ENCODE assay signal across 28 mouse cellular contexts in the genomic region with DNA sequence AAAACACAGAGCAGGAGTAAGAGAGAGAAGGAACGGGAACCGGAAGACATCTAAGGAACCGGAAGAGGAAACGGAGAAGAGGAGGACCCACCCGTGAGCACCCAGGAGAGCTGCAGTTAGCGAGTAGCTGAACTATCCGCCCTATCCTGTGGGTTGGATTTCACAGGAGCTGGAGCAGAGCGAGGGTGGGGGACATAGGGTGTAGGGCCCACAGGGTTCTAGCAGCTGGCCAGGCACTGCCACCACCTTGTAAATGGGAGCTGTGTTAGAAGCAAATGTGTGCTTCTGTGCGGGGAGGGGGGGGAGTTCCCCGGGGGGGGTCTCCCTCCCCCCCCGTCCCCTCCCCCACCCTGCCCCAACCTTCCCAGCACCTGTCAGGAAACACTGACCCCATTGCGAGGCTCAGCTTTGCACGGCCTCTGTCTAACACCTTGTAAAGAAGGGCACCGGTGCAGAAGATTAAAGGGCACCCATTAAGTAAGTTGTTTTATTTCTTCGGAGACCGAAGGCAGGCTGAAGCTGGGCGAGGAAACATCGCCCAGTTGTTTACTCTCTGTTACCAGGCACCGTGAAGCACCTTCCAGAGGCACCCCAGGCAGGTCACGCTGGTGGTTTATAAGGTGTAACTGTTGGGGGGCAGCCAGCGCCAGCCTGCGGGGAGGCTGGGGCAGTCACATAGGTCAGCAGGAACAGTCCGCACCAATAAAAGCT. TPM values are rescaled to one million over a fixed set of nuclear protein-coding genes. Genes with fewer than 3 reads are reported as not detected.
A peak's percentile ranks its signal among the peaks of the same experiment; 100 is the strongest.
DNase-seq lines count a peak whose midpoint lies in the region; ATAC-seq and TF ChIP-seq lines count a peak whose summit lies in the region.
"Had no signal": no experiment of that assay in that cellular context is flagged by ENCODE, and none has a peak within 500 bp of the region (broad histone marks: within the 10 kb centered on the region; RNA-seq: fewer than 3 reads in every experiment).

No protein-coding gene starts in this region.

- no peak for TF ChIP-seq CTCF in kidney, adult 2 months (conservative IDR thresholded peaks at IDR 0.05; ENCODE audit: insufficient read depth, insufficient read length, low read depth, low read length)
- no peak for TF ChIP-seq CTCF in stomach, postnatal 0 days (IDR thresholded peaks at IDR 0.05; ENCODE audit: low read depth)

- peaks cover 20% of the 10 kb centered on the region for H3K4me1 ChIP-seq in kidney, embryonic 16.5 days (ENCODE audit: insufficient read depth, low read length)
- no peaks in the 10 kb centered on the region for H3K4me1 ChIP-seq in kidney, adult 2 months (ENCODE audit: control insufficient read depth, insufficient read depth, low read length)
- H3K4me1 ChIP-seq in stomach, embryonic 14.5 days (ENCODE audit: control insufficient read depth, insufficient read depth, low read length): peaks cover 9% of the 10 kb centered on the region; the same call in 1 of the 2 replicates
- H3K4me1 ChIP-seq in stomach, postnatal 0 days (replicated peaks; ENCODE audit: control insufficient read depth, insufficient read depth): 0 out of 2 replicates have a peak, but pooled peaks cover 3% of the 10 kb centered on the region
- H3K4me1 ChIP-seq in limb, embryonic 11.5 days (ENCODE audit: control insufficient read depth, insufficient read depth, low read length): peaks cover 15% of the 10 kb centered on the region; the same call in 1 of the 2 replicates
- H3K4me1 ChIP-seq: liver, embryonic 15.5 days; megakaryocyte, embryonic 14.5 days had no signal

- DNase-seq in kidney, adult 2 months: no peak
- no peak for DNase-seq in stomach, postnatal 0 days (ENCODE audit: low spot score)
- DNase-seq in limb, embryonic 11.5 days (ENCODE audit: low spot score): peak; percentile 51
- no peak for DNase-seq in gastrocnemius, postnatal 14 days
- no peak for DNase-seq in spleen, adult 12 weeks (ENCODE audit: low spot score)
- DNase-seq: adrenal gland, postnatal 36 days; cerebellum, adult 9-10 months; gastrocnemius, postnatal 25 days; heart, adult 18-20 months; heart, postnatal 14 days; kidney, adult 8-10 months; left cerebral cortex, postnatal 4 days; retina, postnatal 1 day had no signal

- H3K27me3 ChIP-seq in kidney, embryonic 16.5 days (ENCODE audit: insufficient read depth, low read length): no peaks in the 10 kb centered on the region
- H3K27me3 ChIP-seq in kidney, adult 2 months (replicated peaks; ENCODE audit: control insufficient read depth, insufficient read depth, low read length): no peaks in the 10 kb centered on the region
- no peaks in the 10 kb centered on the region for H3K27me3 ChIP-seq in stomach, embryonic 14.5 days (ENCODE audit: control insufficient read depth, insufficient read depth, low read length)
- no peaks in the 10 kb centered on the region for H3K27me3 ChIP-seq in stomach, postnatal 0 days (ENCODE audit: control insufficient read depth, insufficient read depth, low read length)
- H3K27me3 ChIP-seq in limb, embryonic 11.5 days (ENCODE audit: control insufficient read depth, insufficient read depth, low read length): no peaks in the 10 kb centered on the region
- H3K27me3 ChIP-seq: forebrain, embryonic 15.5 days; liver, embryonic 15.5 days had no signal

- no peak for TF ChIP-seq POLR2A in kidney, adult 2 months (IDR thresholded peaks at IDR 0.05; ENCODE audit: low read depth, low read length)

- intact Hi-C loops in gastrocnemius, postnatal 14 days (cut with DNase I; ENCODE audit: low total_unique reads): no loop called here

- peak; percentile 54; the same call in 1 of the 2 replicates for ATAC-seq in kidney, embryonic 16.5 days (ENCODE audit: low FRiP score, low TSS enrichment)
- ATAC-seq in stomach, embryonic 14.5 days (ENCODE audit: insufficient number of reproducible peaks, insufficient read depth, low FRiP score, low read depth): 0 out of 2 replicates have a peak, but pooled peaks have one; percentile 46
- ATAC-seq in stomach, postnatal 0 days (ENCODE audit: low FRiP score, low TSS enrichment): no peak
- ATAC-seq in limb, embryonic 11.5 days (ENCODE audit: insufficient number of reproducible peaks, low FRiP score, low TSS enrichment, low read depth): peak; percentile 60
- ATAC-seq: forebrain, embryonic 15.5 days; midbrain, embryonic 13.5 days had no signal

- 0 out of 2 replicates have a peak overlapping the region, but pooled peaks have one; percentile 39 for H3K9ac ChIP-seq in kidney, embryonic 16.5 days (replicated peaks; ENCODE audit: low read length)
- H3K9ac ChIP-seq in stomach, embryonic 14.5 days (replicated peaks; ENCODE audit: low read depth, low read length): no peak overlapping the region
- no peak overlapping the region for H3K9ac ChIP-seq in stomach, postnatal 0 days (ENCODE audit: low read length)
- H3K9ac ChIP-seq in limb, embryonic 11.5 days (ENCODE audit: low read length): no peak overlapping the region
- H3K9ac ChIP-seq: forebrain, embryonic 15.5 days; heart, embryonic 13.5 days; hindbrain, embryonic 12.5 days; liver, embryonic 15.5 days; midbrain, embryonic 13.5 days had no signal

- H3K4me3 ChIP-seq in kidney, embryonic 16.5 days (ENCODE audit: low read length): no peak overlapping the region
- H3K4me3 ChIP-seq in kidney, adult 2 months (ENCODE audit: insufficient read depth, low read depth, low read length): no peak overlapping the region
- H3K4me3 ChIP-seq in stomach, embryonic 14.5 days (ENCODE audit: low read depth, low read length): no peak overlapping the region
- no peak overlapping the region for H3K4me3 ChIP-seq in stomach, postnatal 0 days (ENCODE audit: low read depth, low read length)
- H3K4me3 ChIP-seq in limb, embryonic 11.5 days (ENCODE audit: low read depth, low read length): no peak overlapping the region
- H3K4me3 ChIP-seq: forebrain, embryonic 15.5 days; heart, embryonic 13.5 days; hindbrain, embryonic 12.5 days; liver, embryonic 15.5 days; megakaryocyte, embryonic 14.5 days; midbrain, embryonic 13.5 days had no signal

- no peak overlapping the region for H3K27ac ChIP-seq in kidney, embryonic 16.5 days (ENCODE audit: low read length)
- H3K27ac ChIP-seq in kidney, adult 2 months (ENCODE audit: insufficient read depth, low read depth, low read length): no peak overlapping the region
- H3K27ac ChIP-seq in stomach, embryonic 14.5 days (ENCODE audit: low read length): no peak overlapping the region
- H3K27ac ChIP-seq in stomach, postnatal 0 days (replicated peaks): no peak overlapping the region
- no peak overlapping the region for H3K27ac ChIP-seq in limb, embryonic 11.5 days (replicated peaks; ENCODE audit: low read depth, low read length)
- H3K27ac ChIP-seq: forebrain, embryonic 15.5 days; heart, embryonic 13.5 days; hindbrain, embryonic 12.5 days; liver, embryonic 15.5 days; midbrain, embryonic 13.5 days had no signal

- 24% methylated on average over 22 of the region's 23 CpGs for WGBS in kidney, embryonic 16.5 days
- WGBS in kidney, adult 2 months: 31% methylated on average over 23 of the region's 23 CpGs
- WGBS in stomach, embryonic 14.5 days: 52% methylated on average over 20 of the region's 23 CpGs
- WGBS in stomach, postnatal 0 days: 50% methylated on average over 23 of the region's 23 CpGs
- 32% methylated on average over 23 of the region's 23 CpGs for WGBS in limb, embryonic 11.5 days

- H3K36me3 ChIP-seq in kidney, embryonic 16.5 days (ENCODE audit: insufficient read depth, low read length): no peaks in the 10 kb centered on the region
- H3K36me3 ChIP-seq in kidney, adult 2 months (ENCODE audit: control insufficient read depth, insufficient read depth, low read length): no peaks in the 10 kb centered on the region
- no peaks in the 10 kb centered on the region for H3K36me3 ChIP-seq in stomach, embryonic 14.5 days (ENCODE audit: control insufficient read depth, insufficient read depth, low read length)
- no peaks in the 10 kb centered on the region for H3K36me3 ChIP-seq in stomach, postnatal 0 days (ENCODE audit: control insufficient read depth, insufficient read depth, low read length)
- H3K36me3 ChIP-seq in limb, embryonic 11.5 days (ENCODE audit: control insufficient read depth, insufficient read depth, low read length): no peaks in the 10 kb centered on the region
- H3K36me3 ChIP-seq: forebrain, embryonic 15.5 days; heart, embryonic 13.5 days; hindbrain, embryonic 12.5 days; liver, embryonic 15.5 days; midbrain, embryonic 13.5 days had no signal

- peak overlapping the region; percentile 32; the same call in 1 of the 2 replicates for H3K4me2 ChIP-seq in kidney, embryonic 16.5 days (replicated peaks; ENCODE audit: low read depth, low read length)
- H3K4me2 ChIP-seq in stomach, embryonic 14.5 days (replicated peaks; ENCODE audit: low read depth, low read length): no peak overlapping the region
- no peak overlapping the region for H3K4me2 ChIP-seq in stomach, postnatal 0 days (replicated peaks; ENCODE audit: low read depth)
- peak overlapping the region; percentile 16; the same call in 1 of the 2 replicates for H3K4me2 ChIP-seq in limb, embryonic 11.5 days (ENCODE audit: low read depth, severe bottlenecking)
- H3K4me2 ChIP-seq: forebrain, embryonic 15.5 days; heart, embryonic 13.5 days; hindbrain, embryonic 12.5 days; liver, embryonic 15.5 days; midbrain, embryonic 13.5 days had no signal

- no peaks in the 10 kb centered on the region for H3K9me3 ChIP-seq in kidney, embryonic 16.5 days (ENCODE audit: low read length)
- H3K9me3 ChIP-seq in stomach, embryonic 14.5 days (ENCODE audit: control insufficient read depth, low read depth, low read length): no peaks in the 10 kb centered on the region
- no peaks in the 10 kb centered on the region for H3K9me3 ChIP-seq in stomach, postnatal 0 days (ENCODE audit: control insufficient read depth, low read length)
- H3K9me3 ChIP-seq in limb, embryonic 11.5 days (ENCODE audit: control insufficient read depth, low read length): no peaks in the 10 kb centered on the region
- H3K9me3 ChIP-seq: forebrain, embryonic 15.5 days; heart, embryonic 13.5 days; hindbrain, embryonic 12.5 days; liver, embryonic 15.5 days; megakaryocyte, embryonic 14.5 days; midbrain, embryonic 13.5 days had no signal

- TF ChIP-seq EP300 in stomach, postnatal 0 days (optimal IDR thresholded peaks at IDR 0.05): no peak

RNA-seq across cellular contexts. Expression of gene 1700018B08Rik, which starts 59.9 kb away (rescaled TPM):
- not detected in 2 replicates for polyA plus RNA-seq in kidney, embryonic 16.5 days (2015; fragmentation: Nextera tagmentation; extraction: Ambion mirVana)
- 0.22 TPM in 1 of 2 replicates, not detected in the other for polyA plus RNA-seq in kidney, adult 2 months (2012; rRNA removed)
- polyA plus RNA-seq in stomach, embryonic 14.5 days (2014; fragmentation: Nextera tagmentation; extraction: Ambion mirVana): not detected in 2 replicates
- not detected in 2 replicates for polyA plus RNA-seq in stomach, postnatal 0 days (2015; fragmentation: Nextera tagmentation; extraction: Ambion mirVana)
- not detected in 2 replicates for polyA plus RNA-seq in limb, embryonic 11.5 days (2014; fragmentation: Nextera tagmentation; extraction: Ambion mirVana)
- not detected for total RNA-seq in gastrocnemius, postnatal 14 days (2021)
- total RNA-seq: adrenal gland, adult 18-20 months; adrenal gland, postnatal 36 days; gastrocnemius, postnatal 25 days; heart, adult 18-20 months; heart, postnatal 14 days; layer of hippocampus, postnatal 14 days; left cerebral cortex, adult 8-10 months; left cerebral cortex, postnatal 4 days; monocyte, adult 5-6 weeks had no signal
- polyA plus RNA-seq: forebrain, embryonic 15.5 days; heart, embryonic 13.5 days; hindbrain, embryonic 12.5 days; liver, embryonic 15.5 days; midbrain, embryonic 13.5 days; neural tube, embryonic 11.5 days; stomach, embryonic 16.5 days; urinary bladder, adult 2 months had no signal

Comparison
In these comparisons a context has a peak if more than half of its experiments do, and no peak if none do; other contexts are left out.
1. H3K4me2 ChIP-seq: peak in kidney, embryonic 16.5 days (single experiment) and limb, embryonic 11.5 days (single experiment); none in stomach, embryonic 14.5 days (single experiment) and stomach, postnatal 0 days (single experiment).